Mouse (Mus musculus): ENCODE data around the gene Flnb.

- TF ChIP-seq CTCF (IDR thresholded peaks at IDR 0.05) (no peak), EP300 (IDR thresholded peaks at IDR 0.05) (no peak)
Observed at GRCm38 (mm10) chr14:7880389-7880788, 62.6 kb downstream of the Flnb start.

All from lung, postnatal 0 days (tissue).